Comparison of ENCODE assay signal across 9 mouse cellular contexts in genomic region chr9:107645153-107645510, GRCm38 (mm10). TPM values are rescaled to one million over a fixed set of nuclear protein-coding genes. Genes with fewer than 3 reads are reported as not detected.
DNase-seq lines count a peak whose midpoint lies in the region; ATAC-seq and TF ChIP-seq lines count a peak whose summit lies in the region.
"Had no signal": no experiment of that assay in that cellular context is flagged by ENCODE, and none has a peak within 500 bp of the region (broad histone marks: within the 10 kb centered on the region; RNA-seq: fewer than 3 reads in every experiment).

No protein-coding gene starts in this region.

- DNase-seq in heart, postnatal 4 days: no peak
- DNase-seq in forebrain, embryonic 11.5 days (ENCODE audit: low spot score): no peak
- no peak for DNase-seq in left cerebral cortex, adult 2 months (ENCODE audit: extremely low spot score in 1 of 2, low spot score in 2 of 2)
- no peak for DNase-seq in adrenal gland, postnatal 4 days (ENCODE audit: low spot score in 2 of 2)
- DNase-seq in frontal cortex, postnatal 25 days (ENCODE audit: low spot score in 2 of 2): no peak

- no peak for TF ChIP-seq CTCF in left cerebral cortex, adult 2 months (IDR thresholded peaks at IDR 0.05)

- intact Hi-C loops in left cerebral cortex, adult 2 months (cut with DNase I): loop anchor here (1.0 kb wide), 2 partner anchors 31 to 93 kb away; no protein-coding TSS in a partner anchor

- H3K4me1 ChIP-seq in heart, embryonic 15.5 days (replicated peaks): peaks cover 16% of the 10 kb centered on the region
- H3K4me1 ChIP-seq in forebrain, embryonic 11.5 days (replicated peaks; ENCODE audit: control insufficient read depth, insufficient read depth, low read length): peaks cover 17% of the 10 kb centered on the region
- peaks cover 26% of the 10 kb centered on the region for H3K4me1 ChIP-seq in kidney, embryonic 15.5 days
- peaks cover 12% of the 10 kb centered on the region for H3K4me1 ChIP-seq in midbrain, embryonic 16.5 days (ENCODE audit: control insufficient read depth, insufficient read depth, low read length)

- peak overlapping the region; percentile 48; the same call in 1 of the 2 replicates for H3K9ac ChIP-seq in heart, embryonic 15.5 days
- peak overlapping the region; percentile 9 for H3K9ac ChIP-seq in forebrain, embryonic 11.5 days (ENCODE audit: low read length)
- peak overlapping the region; percentile 56 for H3K9ac ChIP-seq in kidney, embryonic 15.5 days
- H3K9ac ChIP-seq in midbrain, embryonic 16.5 days (ENCODE audit: low read depth, low read length): peak overlapping the region; percentile 59

- 0 out of 2 replicates have a peak, but pooled peaks cover 2% of the 10 kb centered on the region for H3K27me3 ChIP-seq in heart, embryonic 15.5 days
- no peaks in the 10 kb centered on the region for H3K27me3 ChIP-seq in forebrain, embryonic 11.5 days (ENCODE audit: control insufficient read depth, insufficient read depth, low read length)
- no peaks in the 10 kb centered on the region for H3K27me3 ChIP-seq in kidney, embryonic 15.5 days
- H3K27me3 ChIP-seq in midbrain, embryonic 16.5 days (ENCODE audit: control insufficient read depth, insufficient read depth, low read depth, low read length): no peaks in the 10 kb centered on the region

- H3K36me3 ChIP-seq in heart, embryonic 15.5 days: no peaks in the 10 kb centered on the region
- H3K36me3 ChIP-seq in forebrain, embryonic 11.5 days (ENCODE audit: control insufficient read depth, insufficient read depth, low read length): no peaks in the 10 kb centered on the region
- no peaks in the 10 kb centered on the region for H3K36me3 ChIP-seq in kidney, embryonic 15.5 days
- H3K36me3 ChIP-seq in midbrain, embryonic 16.5 days (ENCODE audit: control insufficient read depth, insufficient read depth, low read length): no peaks in the 10 kb centered on the region

- H3K27ac ChIP-seq in heart, embryonic 15.5 days: no peak overlapping the region
- H3K27ac ChIP-seq in forebrain, embryonic 11.5 days (ENCODE audit: low read depth, low read length): no peak overlapping the region
- no peak overlapping the region for H3K27ac ChIP-seq in kidney, embryonic 15.5 days
- peak overlapping the region; percentile 22; the same call in 1 of the 2 replicates for H3K27ac ChIP-seq in midbrain, embryonic 16.5 days (ENCODE audit: low read length)
- H3K27ac ChIP-seq in left cerebral cortex, adult 2 months: no peak overlapping the region

- WGBS in heart, embryonic 15.5 days: 43% methylated on average over 7 of the region's 7 CpGs
- 58% methylated on average over 7 of the region's 7 CpGs for WGBS in forebrain, embryonic 11.5 days
- 36% methylated on average over 7 of the region's 7 CpGs for WGBS in kidney, embryonic 15.5 days
- WGBS in midbrain, embryonic 16.5 days: 56% methylated on average over 7 of the region's 7 CpGs

- peak overlapping the region; percentile 45; the same call in 1 of the 2 replicates for H3K4me3 ChIP-seq in heart, embryonic 15.5 days
- H3K4me3 ChIP-seq in forebrain, embryonic 11.5 days (ENCODE audit: low read depth, low read length): no peak overlapping the region
- peak overlapping the region; percentile 40 for H3K4me3 ChIP-seq in kidney, embryonic 15.5 days (replicated peaks)
- H3K4me3 ChIP-seq in midbrain, embryonic 16.5 days (ENCODE audit: low read depth, low read length): no peak overlapping the region
- no peak overlapping the region for H3K4me3 ChIP-seq in left cerebral cortex, adult 2 months

- H3K9me3 ChIP-seq in heart, embryonic 15.5 days (replicated peaks): no peaks in the 10 kb centered on the region
- H3K9me3 ChIP-seq in forebrain, embryonic 11.5 days (ENCODE audit: control insufficient read depth, low read length): no peaks in the 10 kb centered on the region
- H3K9me3 ChIP-seq in kidney, embryonic 15.5 days (replicated peaks): no peaks in the 10 kb centered on the region
- H3K9me3 ChIP-seq in midbrain, embryonic 16.5 days (replicated peaks; ENCODE audit: control insufficient read depth, low read length, poor library complexity, severe bottlenecking): no peaks in the 10 kb centered on the region

- no peak for ATAC-seq in heart, embryonic 15.5 days (replicated peaks; ENCODE audit: insufficient number of reproducible peaks, insufficient read depth, low FRiP score, low read depth)
- peak; percentile 13 for ATAC-seq in forebrain, embryonic 11.5 days (replicated peaks; ENCODE audit: low FRiP score)
- ATAC-seq in kidney, embryonic 15.5 days (replicated peaks; ENCODE audit: low FRiP score): peak; percentile 47
- 0 out of 2 replicates have a peak, but pooled peaks have one; percentile 37 for ATAC-seq in midbrain, embryonic 16.5 days

- H3K4me2 ChIP-seq in heart, embryonic 15.5 days: peak overlapping the region; percentile 70
- no peak overlapping the region for H3K4me2 ChIP-seq in forebrain, embryonic 11.5 days (ENCODE audit: low read depth, low read length, severe bottlenecking)
- H3K4me2 ChIP-seq in kidney, embryonic 15.5 days: peak overlapping the region; percentile 73
- H3K4me2 ChIP-seq in midbrain, embryonic 16.5 days (ENCODE audit: low read length): peak overlapping the region; percentile 74

RNA-seq across cellular contexts. Expression of gene Gnai2, which starts 10.0 kb away (rescaled TPM):
- polyA plus RNA-seq in heart, embryonic 15.5 days (2015; fragmentation: Nextera tagmentation; extraction: Ambion mirVana): 367 and 431 TPM in 2 replicates
- total RNA-seq in heart, postnatal 4 days (2021): 100 to 1,000 TPM; 462 to 469 TPM
- polyA plus RNA-seq in forebrain, embryonic 11.5 days (2014; fragmentation: Nextera tagmentation; extraction: Ambion mirVana): 527 and 580 TPM in 2 replicates
- polyA plus RNA-seq in kidney, embryonic 15.5 days (2015; fragmentation: Nextera tagmentation; extraction: Ambion mirVana): 403 and 424 TPM in 2 replicates
- 278 and 281 TPM in 2 replicates for polyA plus RNA-seq in midbrain, embryonic 16.5 days (2015; fragmentation: Nextera tagmentation; extraction: Ambion mirVana)
- 100 to 1,000 TPM; 201 to 213 TPM for total RNA-seq in left cerebral cortex, adult 2 months (2021)
- 100 to 1,000 TPM; 345 to 390 TPM for total RNA-seq in adrenal gland, postnatal 4 days (2021)

RNA-seq across cellular contexts. Expression of gene Slc38a3, which starts 24.2 kb away (rescaled TPM):
- 2.5 and 3.6 TPM in 2 replicates for polyA plus RNA-seq in heart, embryonic 15.5 days (2015; fragmentation: Nextera tagmentation; extraction: Ambion mirVana)
- total RNA-seq in heart, postnatal 4 days (2021): 1 to 10 TPM; 8.0 to 8.1 TPM
- polyA plus RNA-seq in forebrain, embryonic 11.5 days (2014; fragmentation: Nextera tagmentation; extraction: Ambion mirVana): 6.7 TPM in 2 replicates
- polyA plus RNA-seq in kidney, embryonic 15.5 days (2015; fragmentation: Nextera tagmentation; extraction: Ambion mirVana): 7.1 and 8.1 TPM in 2 replicates
- polyA plus RNA-seq in midbrain, embryonic 16.5 days (2015; fragmentation: Nextera tagmentation; extraction: Ambion mirVana): 31.1 and 34.0 TPM in 2 replicates
- 10 to 100 TPM; 74.7 to 76.2 TPM for total RNA-seq in left cerebral cortex, adult 2 months (2021)
- 10 to 100 TPM; 10.1 to 37.4 TPM for total RNA-seq in adrenal gland, postnatal 4 days (2021)
- polyA plus RNA-seq: inflammation-experienced regulatory T-cells, adult 6 months had no signal

RNA-seq across cellular contexts. Expression of gene Gnat1, which starts 34.4 kb away (rescaled TPM):
- polyA plus RNA-seq in heart, embryonic 15.5 days (2015; fragmentation: Nextera tagmentation; extraction: Ambion mirVana): 0.53 and 0.98 TPM in 2 replicates
- total RNA-seq in heart, postnatal 4 days (2021): not detected
- 1.6 and 2.6 TPM in 2 replicates for polyA plus RNA-seq in forebrain, embryonic 11.5 days (2014; fragmentation: Nextera tagmentation; extraction: Ambion mirVana)
- 3.9 and 4.6 TPM in 2 replicates for polyA plus RNA-seq in kidney, embryonic 15.5 days (2015; fragmentation: Nextera tagmentation; extraction: Ambion mirVana)
- polyA plus RNA-seq in midbrain, embryonic 16.5 days (2015; fragmentation: Nextera tagmentation; extraction: Ambion mirVana): 1.6 and 2.2 TPM in 2 replicates
- total RNA-seq in left cerebral cortex, adult 2 months (2021): under 1 TPM in 1 of 2 experiments, not detected in 1; 0.18 TPM
- total RNA-seq in adrenal gland, postnatal 4 days (2021): 1 to 10 TPM in 1 of 2 experiments, under 1 TPM in 1; 0.73 to 1.6 TPM

RNA-seq across cellular contexts. Expression of gene Sema3b, which starts 36.1 kb away (rescaled TPM):
- 9.7 and 10.7 TPM in 2 replicates for polyA plus RNA-seq in heart, embryonic 15.5 days (2015; fragmentation: Nextera tagmentation; extraction: Ambion mirVana)
- 10 to 100 TPM; 16.2 to 18.8 TPM for total RNA-seq in heart, postnatal 4 days (2021)
- 1.7 TPM in 2 replicates for polyA plus RNA-seq in forebrain, embryonic 11.5 days (2014; fragmentation: Nextera tagmentation; extraction: Ambion mirVana)
- 21.1 and 22.5 TPM in 2 replicates for polyA plus RNA-seq in kidney, embryonic 15.5 days (2015; fragmentation: Nextera tagmentation; extraction: Ambion mirVana)
- polyA plus RNA-seq in midbrain, embryonic 16.5 days (2015; fragmentation: Nextera tagmentation; extraction: Ambion mirVana): 3.7 and 3.9 TPM in 2 replicates
- total RNA-seq in left cerebral cortex, adult 2 months (2021): 1 to 10 TPM; 3.3 to 4.1 TPM
- 10 to 100 TPM; 16.9 to 19.4 TPM for total RNA-seq in adrenal gland, postnatal 4 days (2021)
- polyA plus RNA-seq: inflammation-experienced regulatory T-cells, adult 6 months had no signal

RNA-seq across cellular contexts. Expression of gene Ifrd2, which starts 57.7 kb away (rescaled TPM):
- 31.7 and 45.7 TPM in 2 replicates for polyA plus RNA-seq in heart, embryonic 15.5 days (2015; fragmentation: Nextera tagmentation; extraction: Ambion mirVana)
- total RNA-seq in heart, postnatal 4 days (2021): 10 to 100 TPM; 41.6 to 44.4 TPM
- 35.0 and 37.2 TPM in 2 replicates for polyA plus RNA-seq in forebrain, embryonic 11.5 days (2014; fragmentation: Nextera tagmentation; extraction: Ambion mirVana)
- polyA plus RNA-seq in kidney, embryonic 15.5 days (2015; fragmentation: Nextera tagmentation; extraction: Ambion mirVana): 47.8 and 55.8 TPM in 2 replicates
- 14.6 and 15.4 TPM in 2 replicates for polyA plus RNA-seq in midbrain, embryonic 16.5 days (2015; fragmentation: Nextera tagmentation; extraction: Ambion mirVana)
- 10 to 100 TPM; 10.5 to 10.9 TPM for total RNA-seq in left cerebral cortex, adult 2 months (2021)
- total RNA-seq in adrenal gland, postnatal 4 days (2021): 10 to 100 TPM; 40.9 to 41.4 TPM

Comparison
In these comparisons a context has a peak if more than half of its experiments do, and no peak if none do; other contexts are left out.
1. H3K4me3 ChIP-seq: peak in heart, embryonic 15.5 days (single experiment) and kidney, embryonic 15.5 days (single experiment); none in forebrain, embryonic 11.5 days (single experiment), midbrain, embryonic 16.5 days (single experiment) and left cerebral cortex, adult 2 months (single experiment).
2. H3K9ac ChIP-seq: peak in every context shown above with its lines; median percentile 59 in midbrain, embryonic 16.5 days; 56 in kidney, embryonic 15.5 days; 48 in heart, embryonic 15.5 days; 9 in forebrain, embryonic 11.5 days.